Mouse (Mus musculus): Measurements from ENCODE around the gene Trim56. TPM values are rescaled to one million over a fixed set of nuclear protein-coding genes. Genes with fewer than 3 reads are reported as not detected.

Trim56 gene
- polyA plus RNA-seq, 1 experiment from 2014 or later, result 7.0 TPM

GRCm38 (mm10) chr5:137108111-137108510, 7.9 kb downstream of the Trim56 start:
- Histone ChIP-seq H3K27ac (ENCODE audit: poor library complexity, severe bottlenecking) (no peak overlapping the region), H3K36me3 (peaks cover 17% of the 10 kb centered on the region), H3K4me1 (replicated peaks) (peaks cover 7% of the 10 kb centered on the region), H3K9ac (no peak overlapping the region), H3K4me3 (no peak overlapping the region), H3K9me3 (replicated peaks) (peaks cover 6% of the 10 kb centered on the region; the same call in 1 of the 2 replicates), H3K4me2 (no peak overlapping the region), H3K27me3 (replicated peaks) (no peaks in the 10 kb centered on the region)
- ATAC-seq (ENCODE audit: insufficient number of reproducible peaks, low FRiP score), result no peak
- WGBS, result 56% methylated on average over 6 of the region's 6 CpGs

- H3K27me3 ChIP-seq (replicated peaks), result no peaks in the 10 kb centered on the region
- no peak overlapping the region for H3K27ac ChIP-seq (ENCODE audit: poor library complexity, severe bottlenecking)
- peaks cover 6% of the 10 kb centered on the region; the same call in 1 of the 2 replicates for H3K9me3 ChIP-seq (replicated peaks)
- H3K4me2 ChIP-seq, result no peak overlapping the region
- WGBS, result 79% methylated on average over 8 of the region's 8 CpGs
- peaks cover 12% of the 10 kb centered on the region for H3K36me3 ChIP-seq
- peaks cover 11% of the 10 kb centered on the region for H3K4me1 ChIP-seq (replicated peaks)
- no peak for ATAC-seq (ENCODE audit: insufficient number of reproducible peaks, low FRiP score)
- H3K4me3 ChIP-seq, result no peak overlapping the region
- no peak overlapping the region for H3K9ac ChIP-seq
These were observed 8.3 kb downstream of the Trim56 start for GRCm38 (mm10) chr5:137107670-137108069.

DNA sequence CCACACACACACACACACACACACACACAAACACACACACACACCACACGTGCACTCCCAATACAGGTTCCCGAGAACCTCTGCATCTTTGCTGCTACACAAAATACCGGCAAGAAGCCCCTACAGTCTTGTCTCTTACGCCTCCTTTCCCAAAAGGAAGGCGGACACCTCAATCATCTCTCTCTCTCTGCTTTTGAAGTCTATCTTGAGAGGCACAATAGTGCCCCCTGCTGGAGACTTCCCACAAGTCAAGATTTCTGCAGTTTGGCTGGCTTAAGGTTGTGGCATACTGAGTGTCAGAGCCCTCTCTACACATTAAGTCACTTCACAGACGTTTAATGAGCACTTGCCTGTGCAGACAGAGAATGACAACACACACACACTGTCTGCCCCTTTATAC, 9.0 kb downstream of the Trim56 start:
- H3K4me2 ChIP-seq, result peak overlapping the region; percentile 41; the same call in 1 of the 2 replicates
- H3K27me3 ChIP-seq (replicated peaks), result no peaks in the 10 kb centered on the region
- H3K4me1 ChIP-seq (replicated peaks), result peaks cover 16% of the 10 kb centered on the region
- H3K9me3 ChIP-seq (replicated peaks), result peaks cover 6% of the 10 kb centered on the region; the same call in 1 of the 2 replicates
- 7% methylated on average over 6 of the region's 6 CpGs for WGBS
- no peak overlapping the region for H3K9ac ChIP-seq
- H3K27ac ChIP-seq (ENCODE audit: poor library complexity, severe bottlenecking), result no peak overlapping the region
- peaks cover 7% of the 10 kb centered on the region for H3K36me3 ChIP-seq
- no peak for ATAC-seq (ENCODE audit: insufficient number of reproducible peaks, low FRiP score)
- H3K4me3 ChIP-seq, result no peak overlapping the region

- H3K4me1 ChIP-seq (replicated peaks), result peaks cover 16% of the 10 kb centered on the region
- peaks cover 2% of the 10 kb centered on the region; the same call in 1 of the 2 replicates for H3K36me3 ChIP-seq
- H3K4me3 ChIP-seq, result no peak overlapping the region
- H3K27me3 ChIP-seq (replicated peaks), result no peaks in the 10 kb centered on the region
- no peak overlapping the region for H3K9ac ChIP-seq
- 69% methylated on average over 4 of the region's 4 CpGs for WGBS
- no peak overlapping the region for H3K4me2 ChIP-seq
- ATAC-seq (ENCODE audit: insufficient number of reproducible peaks, low FRiP score), result no peak
- peaks cover 6% of the 10 kb centered on the region; the same call in 1 of the 2 replicates for H3K9me3 ChIP-seq (replicated peaks)
- no peak overlapping the region for H3K27ac ChIP-seq (ENCODE audit: poor library complexity, severe bottlenecking)
These were observed 9.6 kb downstream of the Trim56 start for GRCm38 (mm10) chr5:137106434-137106833.

GRCm38 (mm10) chr5:137103969-137104368, 12.0 kb downstream of the Trim56 start:
- H3K9me3 ChIP-seq (replicated peaks), result peaks cover 6% of the 10 kb centered on the region; the same call in 1 of the 2 replicates
- H3K27ac ChIP-seq (ENCODE audit: poor library complexity, severe bottlenecking), result peak overlapping the region; percentile 49; the same call in 1 of the 2 replicates
- H3K27me3 ChIP-seq (replicated peaks), result no peaks in the 10 kb centered on the region
- no peak overlapping the region for H3K4me2 ChIP-seq
- ATAC-seq (ENCODE audit: insufficient number of reproducible peaks, low FRiP score), result no peak
- peaks cover 16% of the 10 kb centered on the region for H3K4me1 ChIP-seq (replicated peaks)
- H3K9ac ChIP-seq, result no peak overlapping the region
- no peaks in the 10 kb centered on the region for H3K36me3 ChIP-seq
- WGBS, result 89% methylated on average over 2 of the region's 2 CpGs
- no peak overlapping the region for H3K4me3 ChIP-seq

DNA sequence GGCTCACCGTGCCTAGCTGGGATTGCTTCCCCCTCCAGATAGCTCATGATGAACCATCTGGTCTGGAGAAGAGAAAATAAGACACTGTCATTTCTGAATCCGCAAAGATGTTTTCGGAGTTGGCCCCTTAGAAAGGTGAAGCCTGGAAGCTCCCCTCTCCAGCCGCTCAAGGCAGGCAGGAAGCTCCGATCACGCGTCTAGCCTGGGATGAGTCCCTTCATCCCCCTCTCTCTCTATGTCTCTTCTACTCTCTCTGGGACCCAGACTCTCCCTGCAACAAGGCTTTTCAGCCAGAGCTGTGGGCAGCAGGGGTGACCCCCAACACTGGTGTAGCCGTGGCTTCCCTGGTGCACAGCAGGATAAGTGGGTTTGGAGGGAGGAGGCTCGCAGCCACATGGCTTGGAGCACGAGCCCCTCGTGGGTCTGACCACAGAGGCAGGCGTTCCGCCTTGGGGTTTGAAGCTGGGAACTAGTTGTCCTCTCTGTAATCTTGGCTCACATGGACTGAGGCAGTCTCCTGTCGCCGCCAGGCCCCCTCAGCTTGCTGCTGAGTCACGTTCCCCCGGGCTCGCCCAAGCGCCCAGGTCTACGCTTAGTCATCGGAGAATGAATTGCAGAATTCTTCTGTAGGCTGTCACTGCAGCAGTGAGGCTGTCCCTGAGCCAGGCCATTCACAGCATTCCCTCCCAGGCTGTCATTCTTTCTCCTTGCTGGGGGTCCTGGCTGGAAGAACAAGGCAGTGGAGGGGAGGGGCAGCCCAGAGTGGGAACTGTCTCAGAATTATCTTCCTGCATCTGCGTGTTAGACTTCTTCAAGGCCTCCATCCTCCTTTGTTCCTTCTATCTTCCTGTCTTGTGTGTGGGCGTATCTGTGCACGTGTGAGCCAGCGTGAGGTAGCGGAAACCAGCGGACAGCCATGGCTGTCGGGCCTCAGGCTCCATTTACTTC, 13.2 kb downstream of the Trim56 start:
- Histone ChIP-seq H3K4me3 (no peak overlapping the region), H3K4me1 (replicated peaks) (peaks cover 16% of the 10 kb centered on the region), H3K9me3 (replicated peaks) (peaks cover 6% of the 10 kb centered on the region; the same call in 1 of the 2 replicates), H3K4me2 (peak overlapping the region; percentile 35), H3K27ac (ENCODE audit: poor library complexity, severe bottlenecking) (peak overlapping the region; percentile 49), H3K9ac (peak overlapping the region; percentile 3; the same call in 1 of the 2 replicates), H3K36me3 (no peaks in the 10 kb centered on the region), H3K27me3 (replicated peaks) (no peaks in the 10 kb centered on the region)
- 46% methylated on average over 28 of the region's 28 CpGs for WGBS
- peak; percentile 91 for ATAC-seq (ENCODE audit: insufficient number of reproducible peaks, low FRiP score)

GRCm38 (mm10) chr5:137102078-137102477, 13.9 kb downstream of the Trim56 start:
- ATAC-seq (ENCODE audit: insufficient number of reproducible peaks, low FRiP score), result no peak
- Histone ChIP-seq H3K4me3 (no peak overlapping the region), H3K9ac (no peak overlapping the region), H3K4me2 (no peak overlapping the region), H3K36me3 (no peaks in the 10 kb centered on the region), H3K4me1 (replicated peaks) (peaks cover 16% of the 10 kb centered on the region), H3K27me3 (replicated peaks) (no peaks in the 10 kb centered on the region), H3K27ac (ENCODE audit: poor library complexity, severe bottlenecking) (0 out of 2 replicates have a peak overlapping the region, but pooled peaks have one; percentile 49), H3K9me3 (replicated peaks) (peaks cover 6% of the 10 kb centered on the region; the same call in 1 of the 2 replicates)
- 81% methylated on average over 10 of the region's 10 CpGs for WGBS

DNA sequence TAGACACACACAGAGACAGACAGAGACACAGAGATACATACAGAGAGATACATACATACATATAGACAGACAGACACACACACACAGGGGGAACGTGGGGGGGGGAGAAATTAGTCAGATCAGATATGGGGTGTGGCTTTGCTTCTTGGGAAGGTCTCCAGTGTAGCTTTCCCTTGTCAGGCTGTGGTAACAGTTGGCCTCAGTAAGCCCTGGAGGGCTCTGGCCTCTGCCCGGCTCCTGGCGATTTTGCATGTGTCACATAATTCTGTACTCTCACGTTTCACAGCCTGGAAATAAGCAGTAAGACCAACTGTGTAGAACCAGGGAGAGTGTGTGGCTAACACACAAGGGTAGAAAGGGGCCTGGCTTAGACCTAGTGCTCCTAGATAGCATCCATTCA, 15.3 kb downstream of the Trim56 start:
- Histone ChIP-seq H3K4me3 (no peak overlapping the region), H3K4me1 (replicated peaks) (peaks cover 13% of the 10 kb centered on the region; the same call in 1 of the 2 replicates), H3K27ac (ENCODE audit: poor library complexity, severe bottlenecking) (no peak overlapping the region), H3K9me3 (replicated peaks) (peaks cover 6% of the 10 kb centered on the region; the same call in 1 of the 2 replicates), H3K4me2 (no peak overlapping the region), H3K27me3 (replicated peaks) (no peaks in the 10 kb centered on the region), H3K36me3 (no peaks in the 10 kb centered on the region), H3K9ac (no peak overlapping the region)
- WGBS, result 60% methylated on average over 4 of the region's 4 CpGs
- ATAC-seq (ENCODE audit: insufficient number of reproducible peaks, low FRiP score), result no peak

DNA sequence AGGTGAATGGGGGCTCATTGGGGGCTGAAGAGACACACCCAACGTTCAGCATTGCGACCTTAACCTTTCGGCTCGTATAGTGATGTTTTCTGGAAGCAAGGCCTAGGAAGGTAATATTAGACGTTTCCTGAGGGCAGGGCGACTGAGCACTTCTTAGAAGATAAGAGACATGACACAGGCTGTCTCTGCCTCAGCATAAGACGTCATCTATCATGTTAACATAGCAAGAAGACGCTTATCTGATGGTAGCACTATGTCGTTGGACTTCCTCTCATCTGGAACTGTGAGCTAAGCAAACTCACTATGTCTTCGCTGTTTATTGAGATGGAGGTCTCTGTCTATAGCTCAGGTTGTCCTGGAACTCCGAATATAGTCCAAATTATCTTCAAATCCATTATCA, 17.6 kb downstream of the Trim56 start:
- H3K4me1 ChIP-seq (replicated peaks), result peaks cover 17% of the 10 kb centered on the region
- no peak overlapping the region for H3K27ac ChIP-seq (ENCODE audit: poor library complexity, severe bottlenecking)
- no peaks in the 10 kb centered on the region for H3K9me3 ChIP-seq (replicated peaks)
- ATAC-seq (ENCODE audit: insufficient number of reproducible peaks, low FRiP score), result no peak
- 61% methylated on average over 11 of the region's 11 CpGs for WGBS
- H3K9ac ChIP-seq, result no peak overlapping the region
- H3K27me3 ChIP-seq (replicated peaks), result no peaks in the 10 kb centered on the region
- H3K4me3 ChIP-seq, result no peak overlapping the region
- H3K36me3 ChIP-seq, result no peaks in the 10 kb centered on the region
- H3K4me2 ChIP-seq, result no peak overlapping the region

DNA sequence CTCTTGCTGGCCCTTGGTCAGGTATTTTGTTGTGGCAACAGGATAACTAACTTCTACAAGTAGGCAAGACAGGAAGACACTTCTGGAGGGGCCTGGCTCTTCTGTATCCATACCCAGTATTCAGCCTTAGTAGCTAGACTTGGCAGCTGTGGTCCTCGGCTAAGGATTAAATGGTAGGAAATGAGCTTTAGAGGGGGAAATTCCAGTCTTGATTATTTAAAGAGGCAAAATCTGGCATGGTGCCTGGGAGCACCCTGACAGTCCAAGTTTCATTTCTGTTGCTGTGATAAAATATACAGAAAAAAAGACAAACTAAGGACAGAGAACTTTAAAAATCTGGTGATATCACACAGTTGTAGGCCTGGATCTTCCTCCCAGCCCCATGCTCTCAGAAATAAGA, 20.0 kb downstream of the Trim56 start:
- H3K27ac ChIP-seq (ENCODE audit: poor library complexity, severe bottlenecking), result no peak overlapping the region
- no peaks in the 10 kb centered on the region for H3K9me3 ChIP-seq (replicated peaks)
- no peaks in the 10 kb centered on the region for H3K27me3 ChIP-seq (replicated peaks)
- H3K4me2 ChIP-seq, result no peak overlapping the region
- peaks cover 4% of the 10 kb centered on the region for H3K4me1 ChIP-seq (replicated peaks)
- H3K9ac ChIP-seq, result no peak overlapping the region
- WGBS, result 56% methylated on average over 1 of the region's 1 CpGs
- no peak overlapping the region for H3K4me3 ChIP-seq
- ATAC-seq (ENCODE audit: insufficient number of reproducible peaks, low FRiP score), result no peak
- H3K36me3 ChIP-seq, result no peaks in the 10 kb centered on the region

DNA sequence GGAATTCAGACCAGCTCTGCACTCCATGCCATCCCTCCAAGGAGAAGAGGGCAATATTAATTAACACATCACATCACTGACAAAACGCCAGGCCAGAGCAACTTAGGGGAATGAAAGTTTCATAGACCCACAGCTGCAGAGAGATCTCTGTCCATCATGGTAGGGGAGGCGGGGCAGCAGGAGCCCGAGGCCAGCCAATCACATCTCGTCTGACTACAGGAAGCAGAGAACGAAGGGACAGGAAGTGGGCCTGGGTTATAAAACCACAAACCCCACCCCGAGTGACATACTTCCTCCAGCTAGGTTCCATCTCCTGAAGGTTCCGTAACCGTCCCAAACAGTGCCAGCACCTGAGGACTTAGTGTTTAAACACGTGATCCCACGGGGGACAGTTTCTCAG, 20.9 kb downstream of the Trim56 start:
- Histone ChIP-seq H3K4me1 (replicated peaks) (peaks cover 4% of the 10 kb centered on the region), H3K27ac (ENCODE audit: poor library complexity, severe bottlenecking) (no peak overlapping the region), H3K9ac (no peak overlapping the region), H3K27me3 (replicated peaks) (no peaks in the 10 kb centered on the region), H3K9me3 (replicated peaks) (no peaks in the 10 kb centered on the region), H3K36me3 (no peaks in the 10 kb centered on the region), H3K4me3 (no peak overlapping the region), H3K4me2 (no peak overlapping the region)
- WGBS, result 84% methylated on average over 10 of the region's 10 CpGs
- ATAC-seq (ENCODE audit: insufficient number of reproducible peaks, low FRiP score), result no peak

All from heart, embryonic 12.5 days (tissue).